In the genomic region with DNA sequence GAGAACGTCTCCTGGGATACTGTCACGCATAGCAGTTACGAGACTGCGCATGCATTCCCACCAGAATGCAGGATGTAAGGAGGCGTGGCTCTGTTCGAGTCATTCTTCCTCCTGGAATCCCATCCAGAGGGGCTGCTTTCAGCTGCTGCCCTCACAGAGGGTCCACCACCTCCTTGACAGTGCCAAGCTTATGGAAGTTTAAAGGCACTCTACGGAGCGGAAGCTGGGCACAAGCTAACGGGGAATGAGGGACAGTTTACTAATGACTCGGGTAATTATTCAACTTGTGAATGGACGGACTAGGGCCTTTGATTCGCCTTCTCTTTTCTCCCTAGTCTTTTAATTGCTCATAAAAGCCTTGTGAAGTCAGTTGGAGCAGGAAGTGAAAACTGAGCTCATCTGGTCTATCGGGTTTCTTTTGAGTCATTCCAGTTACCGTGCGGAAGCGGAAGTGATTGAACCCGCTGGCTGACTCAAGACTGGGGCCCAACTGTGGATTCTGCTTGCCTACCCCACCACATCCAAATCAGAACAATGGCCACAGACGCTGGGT, we compare ENCODE assay signal across 8 mouse cellular contexts.
DNase-seq lines count a peak whose midpoint lies in the region; ATAC-seq and TF ChIP-seq lines count a peak whose summit lies in the region.

No protein-coding gene starts in this region.

- intact Hi-C loops in heart, postnatal 14 days (cut with DNase I) = loop anchor here (5.0 kb wide), 1 partner anchor 154 kb away; no protein-coding TSS in a partner anchor

- no peaks in the 10 kb centered on the region for H3K27me3 ChIP-seq in C2C12 (ENCODE audit: control insufficient read depth, insufficient read depth, insufficient read length)
- H3K27me3 ChIP-seq in embryonic facial prominence, embryonic 12.5 days = no peaks in the 10 kb centered on the region
- no peaks in the 10 kb centered on the region; the same call in 1 of the 2 replicates for H3K27me3 ChIP-seq in lung, embryonic 16.5 days (ENCODE audit: control insufficient read depth, insufficient read depth, low read depth, low read length)

- peak; percentile 97 for DNase-seq in heart, adult 11 months
- DNase-seq in heart, postnatal 14 days = no peak
- peak; percentile 46 for DNase-seq in hindlimb bud, embryonic 11.5 days (ENCODE audit: extremely low spot score, low read depth, low spot score)
- DNase-seq in retina, postnatal 1 day = peak; percentile 39
- no peak for DNase-seq in frontal cortex, postnatal 10 days (ENCODE audit: low spot score in 2 of 2)

- H3K4me1 ChIP-seq in embryonic facial prominence, embryonic 12.5 days = no peaks in the 10 kb centered on the region
- no peaks in the 10 kb centered on the region; the same call in 1 of the 2 replicates for H3K4me1 ChIP-seq in lung, embryonic 16.5 days (replicated peaks; ENCODE audit: control insufficient read depth, insufficient read depth, low read length)

- H3K79me3 ChIP-seq in C2C12 (ENCODE audit: low read depth) = no peaks in the 10 kb centered on the region

- H3K27ac ChIP-seq in embryonic facial prominence, embryonic 12.5 days = no peak overlapping the region
- H3K27ac ChIP-seq in lung, embryonic 16.5 days (ENCODE audit: low read length) = no peak overlapping the region

- no peaks in the 10 kb centered on the region for H3K79me2 ChIP-seq in C2C12 (ENCODE audit: control insufficient read depth, insufficient read depth)

- peak overlapping the region; percentile 3 for H3ac ChIP-seq in C2C12 (ENCODE audit: control insufficient read depth, insufficient read length, low read depth)

- peak overlapping the region; percentile 40 for H3K4me2 ChIP-seq in embryonic facial prominence, embryonic 12.5 days (replicated peaks)
- peak overlapping the region; percentile 0 for H3K4me2 ChIP-seq in lung, embryonic 16.5 days (ENCODE audit: low read depth, low read length)

- 34% methylated on average over 18 of the region's 18 CpGs for WGBS in embryonic facial prominence, embryonic 12.5 days
- WGBS in lung, embryonic 16.5 days = 54% methylated on average over 18 of the region's 18 CpGs

- H3K4me3 ChIP-seq in C2C12 (ENCODE audit: insufficient read depth, poor library complexity, severe bottlenecking) = no peak overlapping the region
- H3K4me3 ChIP-seq in embryonic facial prominence, embryonic 12.5 days = peak overlapping the region; percentile 7
- peak overlapping the region; percentile 1; the same call in 1 of the 2 replicates for H3K4me3 ChIP-seq in lung, embryonic 16.5 days (ENCODE audit: low read length)

- H3K36me3 ChIP-seq in C2C12 (ENCODE audit: control insufficient read depth, insufficient read depth) = no peaks in the 10 kb centered on the region
- H3K36me3 ChIP-seq in embryonic facial prominence, embryonic 12.5 days = no peaks in the 10 kb centered on the region
- H3K36me3 ChIP-seq in lung, embryonic 16.5 days (ENCODE audit: control insufficient read depth, insufficient read depth, low read length) = no peaks in the 10 kb centered on the region

- ATAC-seq in embryonic facial prominence, embryonic 12.5 days (ENCODE audit: insufficient number of reproducible peaks, insufficient read depth, low FRiP score, low TSS enrichment) = no peak
- ATAC-seq in lung, embryonic 16.5 days (ENCODE audit: low read depth) = no peak

- no peaks in the 10 kb centered on the region for H3K9me3 ChIP-seq in embryonic facial prominence, embryonic 12.5 days
- H3K9me3 ChIP-seq in lung, embryonic 16.5 days (ENCODE audit: control insufficient read depth, low read length) = no peaks in the 10 kb centered on the region

- no peak overlapping the region for H3K9ac ChIP-seq in embryonic facial prominence, embryonic 12.5 days
- no peak overlapping the region for H3K9ac ChIP-seq in lung, embryonic 16.5 days (ENCODE audit: low read length)

- no peak for TF ChIP-seq CTCF in C2C12 (IDR thresholded peaks at IDR 0.05; ENCODE audit: control insufficient read depth, insufficient read depth, insufficient read length)

TF ChIP-seq in C2C12, 6 proteins besides CTCF, POLR2A, EP300 and RAD21:
- TF ChIP-seq MYOG (IDR thresholded peaks at IDR 0.05; ENCODE audit: control insufficient read depth, extremely low read depth, insufficient read length) (no peak), USF1 (IDR thresholded peaks at IDR 0.05; ENCODE audit: low read depth) (no peak), MYOD1 (IDR thresholded peaks at IDR 0.05; ENCODE audit: control insufficient read depth, insufficient read length, low read depth) (peak; percentile 33), CEBPB (IDR thresholded peaks at IDR 0.05; ENCODE audit: low read depth) (peak; percentile 5), FOSL1 (IDR thresholded peaks at IDR 0.05; ENCODE audit: insufficient read depth, low read length, poor library complexity, severe bottlenecking) (no peak), MAX (IDR thresholded peaks at IDR 0.05) (peak; percentile 52)

Comparison
In these comparisons a context has a peak if more than half of its experiments do, and no peak if none do; other contexts are left out.
1. DNase-seq: peak in heart, adult 11 months (single experiment), hindlimb bud, embryonic 11.5 days (single experiment) and retina, postnatal 1 day (single experiment); none in heart, postnatal 14 days (0 of 2) and frontal cortex, postnatal 10 days (0 of 2).